Mouse (Mus musculus): ENCODE measurements around the gene Lingo1. TPM values are rescaled to one million over a fixed set of nuclear protein-coding genes. Genes with fewer than 3 reads are reported as not detected.

Gene Lingo1
- polyA plus RNA-seq, 1 experiment from 2014 or later: 0.29 TPM

DNA sequence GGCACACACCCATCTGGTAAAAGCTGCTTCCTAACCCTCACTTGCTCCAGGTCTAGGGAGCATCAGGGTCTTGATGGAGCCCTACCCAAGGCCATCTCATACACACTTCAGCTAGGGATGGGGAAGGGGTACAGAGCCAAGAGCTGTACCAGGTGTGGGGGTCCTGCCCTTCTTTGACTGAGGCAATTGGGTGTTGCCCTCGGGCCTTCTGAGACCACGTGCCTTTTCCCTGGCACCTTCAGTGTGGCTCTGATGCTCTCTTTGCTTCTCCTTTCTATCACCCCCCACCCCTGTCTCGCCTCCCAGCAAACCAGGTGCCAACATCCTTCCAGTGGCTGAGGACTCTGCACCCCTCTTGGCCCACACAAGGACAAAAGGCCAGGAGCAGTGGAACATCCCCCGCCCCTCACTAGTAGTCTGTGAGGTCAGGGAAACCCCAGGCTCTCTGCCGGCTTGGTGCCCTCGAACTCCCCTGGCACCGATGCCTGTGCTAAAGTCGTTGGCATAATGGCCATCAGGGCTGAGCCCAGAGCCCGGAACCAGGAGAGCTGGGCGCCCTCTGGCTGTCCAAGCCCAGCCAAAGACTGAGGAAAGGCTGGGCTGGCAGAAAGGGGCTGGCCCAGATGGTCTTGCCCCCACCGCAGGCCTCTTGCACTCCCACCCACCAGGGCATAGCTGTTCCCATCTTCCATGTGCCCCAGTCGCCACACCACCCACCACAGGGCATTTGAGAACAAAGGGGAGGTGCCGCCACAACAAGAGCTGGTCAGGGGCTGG lies 162.6 kb downstream of the Lingo1 start:
- no peaks in the 10 kb centered on the region for H3K9me3 ChIP-seq (ENCODE audit: low read length)
- no peak overlapping the region for H3K4me2 ChIP-seq (ENCODE audit: low read depth, low read length)
- H3K27me3 ChIP-seq (ENCODE audit: insufficient read depth, low read length): peaks cover 51% of the 10 kb centered on the region
- no peak overlapping the region for H3K27ac ChIP-seq (ENCODE audit: low read depth)
- DNase-seq (no peak), ATAC-seq (no peak)
- no peak overlapping the region for H3K9ac ChIP-seq (replicated peaks)
- 0 out of 2 replicates have a peak, but pooled peaks have one; percentile 1 for TF ChIP-seq CTCF (IDR thresholded peaks at IDR 0.05; ENCODE audit: low read depth)
- no peak for TF ChIP-seq EP300 (IDR thresholded peaks at IDR 0.05; ENCODE audit: low read depth)
- H3K4me1 ChIP-seq (ENCODE audit: insufficient read depth): peaks cover 7% of the 10 kb centered on the region; the same call in 1 of the 2 replicates
- H3K36me3 ChIP-seq (replicated peaks; ENCODE audit: insufficient read depth, low read length): no peaks in the 10 kb centered on the region
- 31% methylated on average over 13 of the region's 13 CpGs for whole genome bisulfite sequencing (ENCODE audit: insufficient replicate concordance)
- no peak overlapping the region for H3K4me3 ChIP-seq (ENCODE audit: low read depth, low read length)

DNA sequence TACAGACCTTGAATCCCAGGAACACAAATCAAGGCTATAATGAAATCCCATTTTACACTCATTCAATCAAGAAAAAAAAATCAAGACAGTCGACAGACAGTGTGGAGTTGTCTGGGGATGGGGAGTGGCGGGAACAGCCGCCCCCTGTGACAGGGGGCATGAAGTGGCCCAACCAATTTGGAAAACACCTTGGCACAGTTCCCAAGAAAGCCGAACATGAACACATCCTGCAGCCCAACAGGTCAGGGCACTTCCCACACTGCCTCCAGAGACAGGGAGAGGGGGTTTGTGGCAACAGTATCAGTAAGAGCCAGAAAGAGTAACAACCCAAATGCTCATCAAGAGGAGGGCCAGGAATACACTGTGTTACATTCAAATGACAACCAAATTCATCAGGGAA lies 165.3 kb downstream of the Lingo1 start:
- H3K4me2 ChIP-seq (ENCODE audit: low read depth, low read length): no peak overlapping the region
- H3K4me3 ChIP-seq (ENCODE audit: low read depth, low read length): no peak overlapping the region
- DNase-seq (no peak), ATAC-seq (no peak)
- WGBS (ENCODE audit: insufficient replicate concordance): 62% methylated on average over 4 of the region's 4 CpGs
- TF ChIP-seq CTCF (IDR thresholded peaks at IDR 0.05; ENCODE audit: low read depth) (no peak), EP300 (IDR thresholded peaks at IDR 0.05; ENCODE audit: low read depth) (no peak)
- H3K27me3 ChIP-seq (ENCODE audit: insufficient read depth, low read length): peaks cover 26% of the 10 kb centered on the region
- H3K36me3 ChIP-seq (replicated peaks; ENCODE audit: insufficient read depth, low read length): no peaks in the 10 kb centered on the region
- peaks cover 7% of the 10 kb centered on the region; the same call in 1 of the 2 replicates for H3K4me1 ChIP-seq (ENCODE audit: insufficient read depth)
- H3K9me3 ChIP-seq (ENCODE audit: low read length): no peaks in the 10 kb centered on the region
- no peak overlapping the region for H3K27ac ChIP-seq (ENCODE audit: low read depth)
- no peak overlapping the region for H3K9ac ChIP-seq (replicated peaks)

DNA sequence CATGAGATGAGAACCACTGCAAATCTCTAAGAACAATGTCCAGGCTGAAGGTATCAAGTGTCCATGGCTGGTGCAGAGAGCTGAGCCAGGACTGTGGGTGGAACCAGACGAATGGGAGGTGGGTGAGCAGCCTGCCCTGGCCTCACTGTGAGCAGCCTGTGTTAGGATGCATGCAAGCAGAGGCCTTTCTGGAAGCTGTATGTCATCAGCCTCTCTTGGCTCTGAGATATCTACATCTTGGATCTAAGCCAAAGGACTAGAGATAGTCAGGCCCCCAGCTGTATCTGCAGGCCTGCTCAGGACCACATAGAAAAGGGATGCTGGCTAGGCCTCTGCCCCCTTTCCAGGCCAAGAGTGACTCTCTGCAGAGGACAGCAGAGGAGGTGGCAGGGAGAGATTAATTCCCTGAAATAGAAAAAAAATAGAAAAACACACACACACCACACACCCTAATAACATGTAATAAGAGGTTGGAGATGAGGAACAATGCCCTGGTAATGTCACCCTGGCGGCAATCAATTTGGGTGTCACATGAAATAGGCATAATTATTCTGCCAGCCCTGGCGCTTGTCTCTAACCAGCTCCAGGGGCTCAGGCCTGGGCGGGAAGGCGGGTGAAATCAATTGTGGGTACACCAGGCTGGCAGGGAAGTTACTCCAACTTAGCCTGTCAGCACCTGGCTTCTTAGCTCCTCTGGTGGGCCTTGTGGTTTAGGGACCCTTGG lies 166.4 kb downstream of the Lingo1 start:
- Histone ChIP-seq H3K36me3 (replicated peaks; ENCODE audit: insufficient read depth, low read length) (no peaks in the 10 kb centered on the region), H3K9me3 (ENCODE audit: low read length) (no peaks in the 10 kb centered on the region), H3K27me3 (ENCODE audit: insufficient read depth, low read length) (peaks cover 15% of the 10 kb centered on the region), H3K4me1 (ENCODE audit: insufficient read depth) (no peaks in the 10 kb centered on the region), H3K4me3 (ENCODE audit: low read depth, low read length) (no peak overlapping the region), H3K9ac (replicated peaks) (no peak overlapping the region), H3K4me2 (ENCODE audit: low read depth, low read length) (no peak overlapping the region), H3K27ac (ENCODE audit: low read depth) (no peak overlapping the region)
- DNase-seq (no peak), ATAC-seq (no peak)
- WGBS (ENCODE audit: insufficient replicate concordance): 59% methylated on average over 5 of the region's 5 CpGs
- TF ChIP-seq EP300 (IDR thresholded peaks at IDR 0.05; ENCODE audit: low read depth) (no peak), CTCF (IDR thresholded peaks at IDR 0.05; ENCODE audit: low read depth) (no peak)

DNA sequence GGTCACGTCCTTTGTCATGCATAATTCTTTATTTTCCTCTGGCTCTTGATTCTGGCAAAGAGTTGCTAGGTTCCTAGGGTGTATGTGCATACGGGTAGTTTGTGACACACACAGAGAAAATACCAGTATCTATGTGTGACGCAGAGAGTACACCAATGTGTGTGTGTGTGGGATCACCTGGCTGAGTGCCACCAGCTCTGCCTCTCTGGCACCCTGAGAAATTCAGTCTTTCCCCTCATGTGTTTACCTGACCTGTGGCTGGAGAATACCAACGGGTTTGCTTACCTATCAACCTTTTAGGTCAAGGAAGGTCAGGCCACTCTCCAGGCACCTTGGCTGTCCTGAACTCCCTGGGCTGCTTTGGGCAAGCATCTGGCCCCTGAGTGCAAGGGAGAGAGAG lies 169.0 kb downstream of the Lingo1 start:
- Histone ChIP-seq H3K4me3 (ENCODE audit: low read depth, low read length) (no peak overlapping the region), H3K4me2 (ENCODE audit: low read depth, low read length) (no peak overlapping the region), H3K27me3 (ENCODE audit: insufficient read depth, low read length) (no peaks in the 10 kb centered on the region; the same call in 1 of the 2 replicates), H3K9me3 (ENCODE audit: low read length) (no peaks in the 10 kb centered on the region), H3K9ac (replicated peaks) (no peak overlapping the region), H3K4me1 (ENCODE audit: insufficient read depth) (no peaks in the 10 kb centered on the region), H3K27ac (ENCODE audit: low read depth) (no peak overlapping the region), H3K36me3 (replicated peaks; ENCODE audit: insufficient read depth, low read length) (no peaks in the 10 kb centered on the region)
- TF ChIP-seq EP300 (IDR thresholded peaks at IDR 0.05; ENCODE audit: low read depth) (no peak), CTCF (IDR thresholded peaks at IDR 0.05; ENCODE audit: low read depth) (no peak)
- ATAC-seq: no peak
- WGBS (ENCODE audit: insufficient replicate concordance): 58% methylated on average over 4 of the region's 4 CpGs
- DNase-seq: no peak

DNA sequence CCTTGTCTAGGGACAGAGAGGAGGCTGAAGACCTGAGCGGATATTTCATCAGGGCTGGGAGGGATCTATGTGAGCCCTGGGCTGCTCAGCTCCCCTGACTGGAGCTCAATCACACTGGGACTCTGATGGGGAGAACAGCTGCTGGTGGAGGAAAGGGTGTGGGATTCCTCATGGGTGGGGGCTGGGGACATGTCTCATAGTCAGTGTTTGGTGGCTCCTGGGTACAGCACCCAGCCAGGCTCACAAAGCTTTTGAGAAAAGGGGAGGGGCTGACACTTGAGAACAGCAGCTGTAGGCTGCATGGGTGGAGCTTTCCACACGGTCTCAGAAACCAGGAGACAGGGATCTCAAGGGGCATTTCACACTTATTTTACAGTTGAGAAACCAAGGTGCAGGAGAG lies 171.3 kb downstream of the Lingo1 start:
- H3K4me1 ChIP-seq (ENCODE audit: insufficient read depth): no peaks in the 10 kb centered on the region
- TF ChIP-seq CTCF (IDR thresholded peaks at IDR 0.05; ENCODE audit: low read depth) (no peak), EP300 (IDR thresholded peaks at IDR 0.05; ENCODE audit: low read depth) (no peak)
- no peak overlapping the region for H3K4me3 ChIP-seq (ENCODE audit: low read depth, low read length)
- no peak for ATAC-seq
- no peaks in the 10 kb centered on the region for H3K9me3 ChIP-seq (ENCODE audit: low read length)
- no peak overlapping the region for H3K27ac ChIP-seq (ENCODE audit: low read depth)
- no peak for DNase-seq
- no peak overlapping the region for H3K4me2 ChIP-seq (ENCODE audit: low read depth, low read length)
- no peaks in the 10 kb centered on the region for H3K36me3 ChIP-seq (replicated peaks; ENCODE audit: insufficient read depth, low read length)
- no peak overlapping the region for H3K9ac ChIP-seq (replicated peaks)
- WGBS (ENCODE audit: insufficient replicate concordance): 49% methylated on average over 2 of the region's 2 CpGs
- H3K27me3 ChIP-seq (ENCODE audit: insufficient read depth, low read length): peaks cover 21% of the 10 kb centered on the region

DNA sequence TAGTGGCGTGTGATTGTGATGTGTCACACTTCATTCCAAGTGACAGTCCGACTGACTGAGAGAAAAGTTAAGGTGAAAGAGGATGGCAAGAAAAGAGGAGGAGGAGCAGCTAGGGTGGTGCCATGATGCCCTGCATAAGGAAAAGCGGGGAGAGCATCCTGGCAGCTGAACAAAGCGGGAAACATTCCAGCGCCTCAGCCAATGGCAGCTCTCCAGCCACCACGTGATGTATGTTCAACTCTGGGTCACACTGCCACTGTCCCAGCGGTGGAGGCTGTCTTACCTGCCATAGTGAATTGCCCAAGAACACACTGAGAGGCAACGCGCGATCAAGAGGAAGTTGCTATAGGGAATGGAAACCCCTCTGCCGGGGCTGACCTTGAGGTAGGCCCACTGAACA lies 172.9 kb downstream of the Lingo1 start:
- no peaks in the 10 kb centered on the region for H3K4me1 ChIP-seq (ENCODE audit: insufficient read depth)
- H3K27me3 ChIP-seq (ENCODE audit: insufficient read depth, low read length): peaks cover 28% of the 10 kb centered on the region
- TF ChIP-seq EP300 (IDR thresholded peaks at IDR 0.05; ENCODE audit: low read depth) (no peak), CTCF (IDR thresholded peaks at IDR 0.05; ENCODE audit: low read depth) (no peak)
- H3K9ac ChIP-seq (replicated peaks): no peak overlapping the region
- ATAC-seq (no peak), DNase-seq (no peak)
- no peak overlapping the region for H3K4me2 ChIP-seq (ENCODE audit: low read depth, low read length)
- WGBS (ENCODE audit: insufficient replicate concordance): 74% methylated on average over 11 of the region's 11 CpGs
- H3K27ac ChIP-seq (ENCODE audit: low read depth): no peak overlapping the region
- no peaks in the 10 kb centered on the region for H3K9me3 ChIP-seq (ENCODE audit: low read length)
- H3K36me3 ChIP-seq (replicated peaks; ENCODE audit: insufficient read depth, low read length): no peaks in the 10 kb centered on the region
- H3K4me3 ChIP-seq (ENCODE audit: low read depth, low read length): no peak overlapping the region

All from liver, postnatal 0 days (tissue).